Mouse (Mus musculus) cerebellum, postnatal 25 days (tissue): ENCODE results near the gene 1700028P14Rik.

ENCODE experiments used
- DNase-seq, 2 experiments: peaks; one replicate each; pipeline ENCODE4 v3.0.0; 2021; ENCODE audit warnings: mixed read lengths in 2 of 2

The 1700028P14Rik gene

DNA sequence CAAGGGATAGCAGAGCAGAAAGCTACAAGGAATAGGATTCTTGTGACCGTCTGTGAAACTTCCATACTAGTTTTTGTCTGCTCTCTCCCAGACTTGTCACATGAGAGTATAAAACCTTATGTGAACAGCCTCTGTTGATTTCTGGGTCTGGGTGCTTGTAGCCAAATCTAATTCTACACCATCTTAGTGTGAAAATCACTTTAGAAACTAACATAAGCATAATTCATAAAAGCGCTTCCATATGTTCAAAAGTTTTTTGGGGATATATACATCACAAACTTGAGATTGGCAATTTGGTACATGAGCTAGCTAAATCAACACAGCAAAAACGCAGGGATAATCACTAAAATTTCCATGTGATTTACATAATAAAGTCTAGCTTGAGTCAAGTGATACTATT lies 57.7 kb downstream of the 1700028P14Rik start:
- DNase-seq = no peak

DNA sequence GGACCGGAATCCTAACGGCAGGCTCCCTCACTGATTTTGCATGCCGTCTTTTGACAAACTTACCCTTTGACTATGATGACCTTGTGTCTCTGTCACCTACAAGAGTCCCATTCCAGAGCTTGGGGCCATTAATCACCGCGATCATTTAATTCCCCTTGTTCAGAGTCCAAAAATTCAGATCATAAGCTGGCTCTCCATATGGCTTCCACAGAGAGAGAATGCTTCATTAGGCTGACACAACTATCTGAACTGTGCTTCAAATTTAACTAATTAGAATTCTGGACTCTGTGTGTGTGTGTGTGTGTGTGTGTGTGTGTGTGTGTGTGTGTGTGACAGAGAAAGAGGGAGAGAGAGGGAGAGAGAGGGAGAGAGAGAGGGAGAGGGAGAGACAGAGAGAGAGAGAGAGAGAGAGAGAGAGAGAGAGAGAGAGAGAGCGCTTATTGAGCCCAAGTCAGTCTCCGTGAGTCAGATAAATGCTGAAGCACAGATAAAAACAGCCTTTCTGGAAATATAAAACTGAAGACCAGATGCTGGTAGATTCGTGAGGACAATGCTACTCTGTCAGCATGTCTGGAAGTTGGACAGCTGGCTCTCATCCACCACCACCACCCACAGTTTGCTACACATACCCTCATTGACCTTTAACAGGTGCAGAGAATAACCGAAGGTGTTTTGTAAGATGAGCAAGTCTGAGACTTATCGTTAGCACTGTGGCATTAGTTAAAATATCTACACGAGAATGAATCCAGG lies 73.8 kb downstream of the 1700028P14Rik start:
- DNase-seq = peak; percentile 66 to 76

DNA sequence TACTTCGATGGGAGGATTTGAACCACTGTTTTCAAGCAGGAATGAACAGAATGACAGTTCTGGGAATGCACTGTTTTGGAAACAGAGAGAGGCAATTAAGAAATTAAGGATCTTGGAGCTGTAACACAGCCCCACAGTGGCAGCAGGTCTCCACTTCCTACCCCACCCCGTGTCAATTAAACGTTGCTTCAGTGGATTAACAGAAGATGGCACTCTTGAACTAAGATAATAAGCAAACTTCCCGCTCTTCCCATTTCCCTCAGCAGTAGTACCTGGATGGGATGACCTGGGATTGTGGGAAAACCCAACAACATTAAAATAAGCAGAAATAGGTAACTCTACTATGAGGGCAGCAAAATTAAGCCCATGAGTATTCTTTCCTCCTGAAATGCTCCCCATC lies 75.9 kb downstream of the 1700028P14Rik start:
- no peak for DNase-seq

DNA sequence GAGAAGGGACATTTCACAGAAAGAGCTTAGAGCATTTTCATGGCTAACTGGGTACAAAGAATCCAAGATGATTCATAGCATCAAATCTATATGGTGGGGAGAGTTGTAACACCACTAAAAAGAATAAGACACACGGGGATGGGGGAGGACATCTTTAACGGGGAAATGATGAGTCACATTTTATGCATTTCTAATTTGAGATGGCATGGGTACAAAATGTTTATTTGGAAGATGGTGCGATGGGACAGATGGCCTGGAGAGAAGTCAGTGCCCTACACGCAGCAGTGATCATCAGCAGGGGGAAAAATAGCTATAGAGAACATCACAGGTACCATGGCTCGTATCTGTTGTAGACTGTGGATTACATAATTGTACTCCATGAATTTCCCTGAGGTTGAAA lies 88.9 kb downstream of the 1700028P14Rik start:
- peak; percentile 75 for DNase-seq

DNA sequence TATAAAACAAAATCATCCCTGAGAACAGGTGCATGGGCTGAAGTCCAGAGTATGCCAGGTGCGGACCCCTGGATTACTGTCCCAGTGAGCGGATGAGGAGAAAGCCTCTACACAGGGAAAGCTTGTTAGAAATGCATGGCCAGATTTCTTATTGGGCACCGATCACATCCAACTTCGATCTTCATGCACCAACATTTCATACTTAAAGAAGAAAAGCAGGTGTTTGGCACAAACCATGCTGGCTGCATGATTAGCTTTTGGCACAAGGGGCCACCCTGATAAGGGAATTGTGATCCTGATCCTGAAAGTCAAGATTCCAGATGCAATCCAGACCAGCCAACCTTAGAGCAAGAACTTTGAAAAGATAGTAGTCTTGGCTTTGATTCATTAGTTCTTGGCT lies 90.0 kb downstream of the 1700028P14Rik start:
- peak in 1 of 2 experiments; percentile 33 for DNase-seq

DNA sequence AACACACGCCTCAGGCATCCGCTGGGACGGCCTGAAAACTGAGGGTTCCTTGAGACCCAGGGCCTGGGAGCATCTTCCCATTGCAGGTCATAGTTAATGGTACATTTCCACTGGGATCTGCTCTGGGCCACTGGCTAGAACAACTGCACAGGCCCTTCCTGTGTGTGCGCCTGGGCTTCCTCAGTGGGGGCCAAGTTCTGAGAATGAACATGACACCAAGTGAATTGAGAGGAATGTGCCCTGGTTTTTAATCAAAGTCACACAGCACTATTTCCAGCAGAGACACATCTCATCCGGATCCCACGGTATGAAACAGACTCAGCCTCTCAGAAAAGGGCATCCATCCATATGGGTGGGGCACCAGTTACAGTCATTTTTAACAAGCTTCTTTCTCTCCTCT lies 90.6 kb downstream of the 1700028P14Rik start:
- DNase-seq = peak in 1 of 2 experiments; percentile 18

DNA sequence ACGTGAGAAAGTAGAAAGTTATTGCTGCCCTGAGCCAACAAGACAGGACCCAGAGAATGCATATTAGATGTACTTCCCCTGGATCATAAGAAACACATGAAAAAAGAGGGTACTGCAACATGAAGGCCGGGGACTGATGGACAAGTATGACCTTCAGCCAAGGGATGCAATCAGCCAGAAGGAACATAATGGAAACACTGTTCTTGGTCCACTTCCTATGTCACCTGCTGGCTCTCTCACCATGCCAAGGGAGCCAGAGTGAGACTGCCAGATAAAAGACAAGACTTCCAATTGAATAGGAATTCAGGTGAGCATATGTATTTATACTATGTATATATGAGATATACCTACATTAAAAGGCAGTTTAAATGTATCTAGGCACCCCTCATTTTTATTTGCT lies 99.2 kb downstream of the 1700028P14Rik start:
- DNase-seq = peak; percentile 64 to 68

DNA sequence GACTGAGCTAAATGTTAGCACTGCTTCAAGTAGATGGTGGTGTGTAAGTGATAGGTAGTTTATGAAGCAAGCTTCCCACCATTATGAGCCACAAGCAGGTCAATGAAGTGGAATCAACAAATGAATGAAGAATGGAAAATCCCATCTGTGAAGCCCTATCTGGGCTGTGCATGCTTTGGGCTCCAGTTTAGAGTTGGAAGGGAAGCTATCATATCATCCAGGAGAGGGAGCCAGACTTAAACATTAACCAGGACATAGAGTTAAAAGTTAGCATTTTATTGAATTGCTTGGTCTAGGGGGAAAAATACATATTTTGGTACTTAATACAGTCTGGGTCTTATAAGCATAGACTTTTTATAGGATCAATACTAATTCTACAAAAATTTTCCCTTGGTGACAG lies 107.0 kb downstream of the 1700028P14Rik start:
- DNase-seq = peak in 1 of 2 experiments; percentile 33

DNA sequence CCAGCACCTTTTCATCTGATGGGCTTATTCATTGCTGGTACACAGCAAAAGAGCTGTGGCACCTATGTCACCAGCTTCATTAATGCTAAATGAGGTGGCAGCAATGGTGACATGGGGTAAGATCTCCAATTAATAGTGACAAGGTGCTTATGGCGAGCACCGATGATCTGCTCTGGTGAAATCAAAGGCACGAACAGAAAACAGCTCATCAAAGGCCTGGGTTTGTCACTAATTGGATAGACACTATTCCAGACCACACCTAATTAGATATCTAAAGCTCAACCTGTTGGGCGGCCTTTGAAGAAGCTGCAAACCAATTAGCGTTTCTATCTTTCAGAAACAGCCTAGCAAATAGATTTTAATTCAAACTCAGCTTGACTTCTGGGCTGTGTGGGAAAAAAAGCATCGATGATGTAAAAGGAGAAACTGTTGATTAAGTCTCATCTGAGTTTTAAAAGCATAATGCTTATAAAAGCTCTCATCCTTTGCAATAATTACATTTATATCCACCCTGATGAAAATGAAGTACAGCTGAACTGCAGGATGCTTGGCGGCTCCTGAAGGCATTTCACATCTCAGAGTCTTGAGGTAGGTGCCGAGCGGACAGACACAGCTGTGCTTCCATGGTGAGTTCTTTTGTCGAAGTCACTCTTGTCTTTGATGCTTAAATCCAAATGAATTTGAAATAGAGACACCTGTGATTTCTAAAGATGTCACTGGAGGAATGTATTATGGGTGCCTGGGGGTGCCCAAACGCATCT lies 109.2 kb downstream of the 1700028P14Rik start:
- no peak for DNase-seq

DNA sequence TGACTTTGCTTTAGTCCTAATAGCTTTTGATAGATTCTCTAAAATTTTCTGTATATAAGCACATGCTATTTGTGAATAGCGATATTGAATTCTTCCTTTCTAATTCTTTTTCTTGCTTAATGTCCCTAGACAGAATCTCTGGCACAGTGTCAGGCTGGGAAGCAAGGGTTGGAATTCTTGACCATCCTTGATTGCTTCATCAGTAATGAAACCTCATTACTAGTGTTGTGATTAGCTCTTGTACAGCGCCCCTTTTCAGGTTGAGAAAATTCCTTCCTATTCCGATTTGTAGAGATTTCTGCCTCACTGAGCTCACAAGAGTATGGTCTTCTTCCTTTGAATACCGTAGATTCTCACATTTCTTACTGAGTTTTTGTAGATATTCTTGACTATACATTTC lies 109.9 kb downstream of the 1700028P14Rik start:
- DNase-seq = no peak

DNA sequence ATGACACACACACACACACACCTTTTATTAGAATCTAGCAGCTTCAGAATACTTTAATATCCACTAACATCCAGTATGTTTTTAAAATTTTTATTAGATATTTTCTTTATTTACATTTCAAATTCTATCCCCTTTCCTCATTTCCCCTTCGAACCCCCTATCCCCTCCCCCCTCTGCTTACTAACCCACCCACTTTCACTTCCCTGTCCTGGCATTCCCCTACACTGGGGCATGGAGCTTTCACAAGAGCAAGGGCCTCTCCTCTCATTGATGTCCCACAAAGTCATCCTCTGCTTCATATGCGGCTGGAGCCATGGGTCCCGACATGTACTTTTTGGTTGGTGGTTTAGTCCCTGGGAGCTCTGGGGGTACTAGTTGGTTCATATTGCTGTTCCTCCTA lies 116.9 kb downstream of the 1700028P14Rik start:
- DNase-seq = no peak

DNA sequence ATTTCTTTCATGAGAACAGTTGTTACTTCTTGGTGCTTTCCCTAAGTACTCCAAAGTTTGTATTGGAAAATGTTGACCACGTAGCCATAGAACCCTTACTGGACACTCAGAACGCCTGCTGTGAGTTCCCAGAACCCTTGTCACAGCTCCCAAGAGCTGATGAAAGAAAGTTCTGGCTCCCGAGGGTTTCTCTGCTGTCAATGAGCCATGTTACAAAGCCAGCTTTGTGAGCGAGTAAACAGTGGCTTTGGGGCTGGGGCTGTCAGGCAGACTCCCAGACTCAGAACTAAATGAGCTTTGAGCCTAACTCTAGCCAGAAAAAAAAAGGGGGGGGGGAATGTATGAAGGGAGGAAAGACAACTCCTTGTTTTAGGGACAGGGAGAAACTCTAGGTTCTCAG lies 120.7 kb downstream of the 1700028P14Rik start:
- no peak for DNase-seq

DNA sequence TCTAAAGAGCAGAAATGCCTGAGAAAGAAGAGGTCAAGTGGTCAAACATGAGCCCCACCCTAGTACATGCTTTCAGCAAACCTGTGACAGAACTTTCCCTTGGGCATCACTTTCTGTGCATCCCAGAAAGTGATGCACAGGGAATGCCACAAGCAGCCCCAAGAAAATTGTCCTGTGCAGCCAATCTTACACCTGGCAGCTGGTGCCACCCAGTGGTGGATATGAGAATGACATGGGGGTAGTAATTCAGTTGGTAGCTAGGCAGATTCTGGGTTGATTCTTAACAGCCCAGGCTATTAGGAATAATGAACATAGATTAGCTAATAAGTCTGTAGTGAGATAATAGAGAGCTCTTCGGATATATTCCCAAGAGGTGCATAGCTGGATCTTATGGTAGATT lies 128.9 kb downstream of the 1700028P14Rik start:
- peak; percentile 85 to 89 for DNase-seq

DNA sequence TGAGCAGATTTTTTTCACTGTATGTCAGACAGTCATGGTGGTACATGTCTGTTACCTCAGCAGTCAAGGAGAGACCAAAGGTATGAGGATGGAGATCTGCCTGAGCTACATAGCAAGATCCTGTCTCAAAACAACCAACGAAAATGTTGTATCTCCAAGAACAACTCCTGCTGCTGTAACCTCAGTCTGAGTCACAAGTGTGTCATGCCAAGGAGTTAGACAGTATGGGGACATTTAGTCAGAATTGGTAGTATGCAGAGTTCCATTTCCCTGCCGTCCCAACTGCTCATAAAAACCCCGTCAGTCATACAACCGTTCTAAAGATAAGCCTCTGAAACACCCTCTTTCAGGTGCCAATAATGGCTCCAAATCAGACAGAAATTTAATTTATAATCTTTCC lies 130.8 kb downstream of the 1700028P14Rik start:
- DNase-seq = no peak

DNA sequence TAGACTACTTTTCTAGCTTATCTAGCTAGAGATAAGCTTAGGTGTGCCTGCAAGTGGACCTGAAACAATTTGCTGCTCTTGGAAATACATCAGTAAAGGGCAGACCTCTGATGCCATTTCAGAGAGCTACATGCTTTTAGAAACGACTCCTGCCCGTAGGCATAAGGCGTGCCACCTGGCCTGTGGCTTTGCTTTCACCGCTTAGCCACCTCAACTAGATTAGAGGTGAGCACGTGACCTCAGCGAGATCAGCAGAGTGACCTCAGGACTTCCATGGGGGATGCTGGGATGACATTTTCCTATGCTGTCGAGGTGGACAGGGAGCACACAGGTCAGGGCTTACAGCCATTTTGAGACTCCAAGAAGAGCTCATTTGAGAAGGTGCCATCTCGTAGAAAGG lies 131.5 kb downstream of the 1700028P14Rik start:
- no peak for DNase-seq

DNA sequence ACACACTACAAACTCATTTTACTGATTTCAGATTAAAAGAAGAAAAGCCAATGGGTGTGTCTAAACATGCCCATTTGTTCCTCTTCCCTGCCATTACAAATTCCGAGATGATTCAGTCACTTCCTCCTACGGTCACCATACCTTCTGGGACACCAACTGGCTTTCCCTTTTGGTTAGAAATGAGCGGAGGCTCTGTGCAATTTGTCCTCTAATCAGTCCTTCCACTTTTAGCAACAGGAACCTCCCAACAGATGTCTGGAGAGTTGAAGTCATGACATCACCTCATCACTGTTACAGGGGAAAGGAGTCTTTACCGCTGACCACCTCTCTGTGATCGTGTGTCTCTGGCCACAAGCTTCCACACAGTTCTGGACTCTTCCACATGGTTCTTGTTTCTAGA lies 132.0 kb downstream of the 1700028P14Rik start:
- DNase-seq = no peak

DNA sequence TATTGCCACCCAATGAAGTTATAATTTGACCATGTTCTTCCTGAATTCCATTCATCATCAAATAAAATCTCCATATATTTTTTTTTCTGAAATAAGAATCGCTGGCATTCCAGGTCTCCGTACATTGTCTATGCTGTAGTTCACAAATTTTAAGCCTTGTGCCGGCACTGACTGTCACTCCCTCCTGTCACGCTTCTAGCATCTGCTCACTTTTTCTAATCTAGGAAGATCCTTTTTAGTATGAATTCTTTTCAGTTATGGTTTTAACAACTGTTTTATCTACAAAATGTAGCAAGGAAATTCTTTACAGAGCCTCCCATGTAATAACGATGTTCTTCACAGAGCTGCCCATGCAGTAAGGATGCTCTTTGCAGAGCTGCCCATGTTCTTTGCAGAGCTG lies 134.1 kb downstream of the 1700028P14Rik start:
- no peak for DNase-seq

DNA sequence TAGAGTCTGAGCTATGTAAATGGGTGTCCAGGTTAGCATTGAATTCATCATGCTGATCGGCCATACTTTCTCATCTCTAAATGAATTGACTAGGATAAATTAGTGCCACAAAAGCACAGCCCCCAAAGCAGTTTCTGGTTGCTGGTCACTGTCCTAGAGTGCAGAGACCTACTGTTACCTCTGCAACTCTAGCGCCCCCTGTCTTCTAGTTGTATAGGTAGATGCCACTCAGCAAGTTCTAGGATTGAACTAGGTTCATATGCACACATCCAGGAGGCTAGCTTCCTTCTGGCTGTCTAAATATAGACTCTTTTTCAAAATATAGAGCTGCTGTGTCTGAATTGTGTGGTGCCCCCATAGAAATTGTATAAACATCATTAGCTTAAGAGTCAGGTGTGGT lies 141.3 kb downstream of the 1700028P14Rik start:
- no peak for DNase-seq
